Mouse (Mus musculus) MEL (cell line): ENCODE results near the gene Kctd6. TPM values are rescaled to one million over a fixed set of nuclear protein-coding genes. Genes with fewer than 3 reads are reported as not detected.

ENCODE experiments used
- DNase-seq: peaks from one replicate; pipeline ENCODE4 v3.0.0; 2011; ENCODE audit warnings: low read depth, low spot score
- H3K27ac ChIP-seq: 2 replicates; pipeline ENCODE4 v1.5.1; 2012; ENCODE audit warnings: low read depth, mild to moderate bottlenecking, control low read depth, low read length, moderate library complexity; ENCODE audit not compliant: control insufficient read depth
- H3K27me3 ChIP-seq, 2 experiments: fragments of 150-350 bp in 1 of 2; sonication (generic) in 1 of 2; 2 replicates each; pipeline ENCODE4 v1.6.1; 2012; ENCODE audit warnings: low read length in 2 of 2, mild to moderate bottlenecking in 2 of 2, improper control_type of control experiment in 1 of 2, moderate library complexity in 1 of 2; ENCODE audit not compliant: insufficient read depth in 2 of 2, control insufficient read depth in 1 of 2
- H3K36me3 ChIP-seq, 2 experiments: 2 replicates each; pipeline ENCODE4 v1.6.1; 2012 to 2014; ENCODE audit warnings: low read length in 2 of 2, improper control_type of control experiment in 1 of 2, inconsistent platforms in 1 of 2, mild to moderate bottlenecking in 1 of 2; ENCODE audit not compliant: insufficient read depth in 2 of 2, control insufficient read depth in 1 of 2
- H3K4me1 ChIP-seq, 2 experiments: fragments of 150-350 bp in 1 of 2; sonication (generic) in 1 of 2; 2 replicates each; pipeline ENCODE4 v1.6.1; 2012; ENCODE audit warnings: low read length in 2 of 2, improper control_type of control experiment in 1 of 2, mild to moderate bottlenecking in 1 of 2; ENCODE audit not compliant: insufficient read depth in 2 of 2, control insufficient read depth in 1 of 2
- H3K4me3 ChIP-seq, 2 experiments: fragments of 150-350 bp in 1 of 2; sonication (generic) in 1 of 2; 2 replicates each; pipeline ENCODE4 v1.5.1; 2012; ENCODE audit warnings: low read depth in 2 of 2, low read length in 2 of 2, mild to moderate bottlenecking in 2 of 2, moderate library complexity in 2 of 2, control low read depth in 1 of 2, improper control_type of control experiment in 1 of 2; ENCODE audit not compliant: control insufficient read depth in 1 of 2, insufficient read depth in 1 of 2
- H3K79me2 ChIP-seq: 2 replicates; pipeline ENCODE4 v1.6.1; 2012; ENCODE audit warnings: mild to moderate bottlenecking, low read length, moderate library complexity; ENCODE audit not compliant: control insufficient read depth, poor library complexity, insufficient read depth
- H3K9ac ChIP-seq: 2 replicates; pipeline ENCODE4 v1.6.1; 2012; ENCODE audit warnings: low read depth, mild to moderate bottlenecking, control low read depth, low read length, moderate library complexity; ENCODE audit not compliant: control insufficient read depth, poor library complexity, severe bottlenecking
- H3K9me3 ChIP-seq: fragments of 150-350 bp; sonication (generic); replicated peaks from 2 replicates; pipeline ENCODE4 v1.6.1; 2012; ENCODE audit warnings: mild to moderate bottlenecking, low read length, improper control_type of control experiment, moderate library complexity; ENCODE audit not compliant: insufficient read depth
- CHD2 ChIP-seq: IDR thresholded peaks from 2 replicates; pipeline ENCODE4 v1.6.1; 2011; ENCODE audit warnings: low read length, improper control_type of control experiment
- CTCF ChIP-seq, 3 experiments: IDR thresholded peaks in 2 of 3; conservative IDR thresholded peaks in 1 of 3; 2 replicates each; pipeline ENCODE4 v1.5.1; 2011 to 2012; ENCODE audit warnings: low read length in 3 of 3, low read depth in 2 of 3, mild to moderate bottlenecking in 2 of 3, improper control_type of control experiment in 1 of 3, inconsistent platforms in 1 of 3, mixed read lengths in 1 of 3, moderate library complexity in 1 of 3; ENCODE audit not compliant: control insufficient read depth in 1 of 3, insufficient read depth in 1 of 3, poor library complexity in 1 of 3, severe bottlenecking in 1 of 3
- E2F4 ChIP-seq: IDR thresholded peaks from 2 replicates; pipeline ENCODE4 v1.6.1; 2011; ENCODE audit warnings: low read depth, low read length, improper control_type of control experiment, borderline replicate concordance
- ELF1 ChIP-seq: IDR thresholded peaks from 2 replicates; pipeline ENCODE4 v1.6.1; 2014; ENCODE audit warnings: low read depth, mild to moderate bottlenecking, inconsistent platforms, low read length, improper control_type of control experiment, moderate library complexity
- EP300 ChIP-seq, 2 experiments: IDR thresholded peaks; 2 replicates each; pipeline ENCODE4 v1.6.1; 2011; ENCODE audit warnings: improper control_type of control experiment in 2 of 2, low read length in 2 of 2, low read depth in 1 of 2, mild to moderate bottlenecking in 1 of 2
- ETS1 ChIP-seq: IDR thresholded peaks from 2 replicates; pipeline ENCODE4 v1.6.1; 2012; ENCODE audit warnings: low read depth, mild to moderate bottlenecking, inconsistent platforms, low read length, improper control_type of control experiment, moderate library complexity
- GATA1 ChIP-seq: IDR thresholded peaks from 2 replicates; pipeline ENCODE4 v1.6.1; 2011; ENCODE audit warnings: low read depth, low read length, improper control_type of control experiment
- JUND ChIP-seq: IDR thresholded peaks from 2 replicates; pipeline ENCODE4 v1.6.1; 2011; ENCODE audit warnings: low read depth, mild to moderate bottlenecking, improper control_type of control experiment, low read length
- MAFK ChIP-seq: IDR thresholded peaks from 2 replicates; pipeline ENCODE4 v1.6.1; 2011; ENCODE audit warnings: low read depth, mild to moderate bottlenecking, low read length, improper control_type of control experiment, borderline replicate concordance
- MAX ChIP-seq: IDR thresholded peaks from 2 replicates; pipeline ENCODE4 v1.6.1; 2011; ENCODE audit warnings: low read length, improper control_type of control experiment
- MYB ChIP-seq: IDR thresholded peaks from 2 replicates; pipeline ENCODE4 v1.6.1; 2011; ENCODE audit warnings: mild to moderate bottlenecking, low read depth, low read length, improper control_type of control experiment
- MYC ChIP-seq: IDR thresholded peaks from 2 replicates; pipeline ENCODE4 v1.6.1; 2011; ENCODE audit warnings: low read depth, mild to moderate bottlenecking, low read length, improper control_type of control experiment, moderate library complexity
- NELFE ChIP-seq: IDR thresholded peaks from 2 replicates; pipeline ENCODE4 v1.6.1; 2011; ENCODE audit warnings: low read depth, low read length, improper control_type of control experiment
- POLR2A ChIP-seq, 2 experiments: IDR thresholded peaks; 2 replicates each; pipeline ENCODE4 v1.6.1; 2011 to 2012; ENCODE audit warnings: low read length in 2 of 2, mild to moderate bottlenecking in 2 of 2, control low read depth in 1 of 2, improper control_type of control experiment in 1 of 2, low read depth in 1 of 2, moderate library complexity in 1 of 2; ENCODE audit not compliant: control insufficient read depth in 1 of 2, insufficient read depth in 1 of 2, poor library complexity in 1 of 2
- POLR2AphosphoS2 ChIP-seq: IDR thresholded peaks from 2 replicates; pipeline ENCODE4 v1.6.1; 2011; ENCODE audit warnings: low read length, improper control_type of control experiment
- RAD21 ChIP-seq: IDR thresholded peaks from 2 replicates; pipeline ENCODE4 v1.6.1; 2011; ENCODE audit warnings: mild to moderate bottlenecking, low read depth, low read length, improper control_type of control experiment
- RCOR1 ChIP-seq: IDR thresholded peaks from 2 replicates; pipeline ENCODE4 v1.6.1; 2012; ENCODE audit warnings: low read depth, mild to moderate bottlenecking, inconsistent platforms, low read length, improper control_type of control experiment
- SIN3A ChIP-seq: IDR thresholded peaks from 2 replicates; pipeline ENCODE4 v1.6.1; 2012; ENCODE audit warnings: low read length, improper control_type of control experiment, inconsistent platforms
- SMC3 ChIP-seq: IDR thresholded peaks from 2 replicates; pipeline ENCODE4 v1.6.1; 2011; ENCODE audit warnings: low read depth, low read length, improper control_type of control experiment
- TAL1 ChIP-seq: IDR thresholded peaks from 2 replicates; pipeline ENCODE4 v1.6.1; 2012; ENCODE audit warnings: mild to moderate bottlenecking, inconsistent platforms, low read length, moderate library complexity, mixed read lengths
- TBP ChIP-seq: IDR thresholded peaks from 2 replicates; pipeline ENCODE4 v1.8.0; 2011; ENCODE audit warnings: low read depth, low read length, improper control_type of control experiment
- TCF12 ChIP-seq: IDR thresholded peaks from 2 replicates; pipeline ENCODE4 v1.6.1; 2014; ENCODE audit warnings: low read depth, mild to moderate bottlenecking, inconsistent platforms, low read length, improper control_type of control experiment, moderate library complexity
- USF1 ChIP-seq: IDR thresholded peaks from 2 replicates; pipeline ENCODE4 v1.6.1; 2014; ENCODE audit warnings: low read depth, mild to moderate bottlenecking, inconsistent platforms, low read length, improper control_type of control experiment, moderate library complexity
- ZMIZ1 ChIP-seq: IDR thresholded peaks from 2 replicates; pipeline ENCODE4 v1.6.1; 2012; ENCODE audit warnings: low read depth, mild to moderate bottlenecking, inconsistent platforms, low read length, improper control_type of control experiment, moderate library complexity
- ZNF384 ChIP-seq: IDR thresholded peaks from 2 replicates; pipeline ENCODE4 v1.6.1; 2012; ENCODE audit warnings: low read depth, mild to moderate bottlenecking, inconsistent platforms, low read length, improper control_type of control experiment
- polyA plus RNA-seq, 2 experiments: library from polyadenylated mRNA; stranded (reverse) in 1 of 2; unstranded in 1 of 2; fragments of >175 nt in 1 of 2; fragments of >200 nt in 1 of 2; gene quantifications; 2 replicates each; pipeline versions ENCODE4 v1.2.1 to v1.2.4; 2012; ENCODE audit warnings: low replicate concordance in 2 of 2, low read depth in 1 of 2; ENCODE audit not compliant: insufficient read length in 2 of 2, insufficient read depth in 1 of 2, missing spikeins in 1 of 2
- total RNA-seq: library from RNA; depleted of rRNA; stranded (reverse); fragments of 300-350 nt; gene quantifications from 2 replicates; pipeline ENCODE4 v1.2.3, GENCODE M21; 2012

Kctd6 gene
- total and polyA plus RNA-seq, 3 experiments: 3.6 to 5.5 TPM; not detected in 1

DNA sequence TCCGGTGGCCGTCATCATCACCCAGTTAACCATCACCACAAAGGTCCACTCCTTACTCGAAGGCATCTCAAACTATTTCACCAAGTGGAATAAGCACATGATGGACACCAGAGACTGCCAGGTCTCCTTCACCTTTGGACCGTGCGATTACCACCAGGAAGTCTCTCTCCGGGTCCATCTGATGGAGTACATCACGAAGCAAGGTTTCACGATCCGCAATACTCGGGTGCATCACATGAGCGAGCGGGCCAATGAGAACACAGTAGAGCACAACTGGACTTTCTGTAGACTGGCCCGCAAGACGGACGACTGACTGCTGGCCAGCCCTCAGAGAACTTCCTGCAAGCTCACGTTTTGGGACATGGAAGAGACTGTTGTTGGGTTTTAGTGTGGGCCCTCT, 8.6 kb downstream of the Kctd6 start:
- DNase-seq: no peak
- Histone ChIP-seq H3K79me2 (no peaks in the 10 kb centered on the region), H3K27ac (no peak overlapping the region), H3K9me3 (no peaks in the 10 kb centered on the region), H3K9ac (no peak overlapping the region), H3K4me3 (no peak overlapping the region), H3K4me1 (peaks cover 2% of the 10 kb centered on the region in 2 experiments; a peak in 2 of 4 replicates), H3K27me3 (no peaks in the 10 kb centered on the region), H3K36me3 (peaks cover 0 to 14% of the 10 kb centered on the region in 2 experiments; a peak in 2 of 4 replicates)
- no peak for TF ChIP-seq TBP
- no peak for TF ChIP-seq MYB
- TF ChIP-seq ZMIZ1: no peak
- no peak for TF ChIP-seq CTCF (IDR thresholded peaks at IDR 0.05 in 2 of 3, conservative IDR thresholded peaks at IDR 0.05 in 1 of 3; ENCODE audit: control insufficient read depth in 1 of 3, insufficient read depth in 1 of 3, low read depth in 2 of 3, low read length in 3 of 3, poor library complexity in 1 of 3, severe bottlenecking in 1 of 3)
- no peak for TF ChIP-seq ETS1
- no peak for TF ChIP-seq JUND
- TF ChIP-seq TAL1: no peak
- no peak for TF ChIP-seq MAX
- TF ChIP-seq MYC: no peak
- TF ChIP-seq ELF1: no peak
- no peak for TF ChIP-seq POLR2AphosphoS2
- no peak for TF ChIP-seq SMC3
- no peak for TF ChIP-seq ZNF384
- no peak for TF ChIP-seq POLR2A (IDR thresholded peaks at IDR 0.05; ENCODE audit: control insufficient read depth in 1 of 2, insufficient read depth in 1 of 2, low read depth in 1 of 2, low read length in 2 of 2, poor library complexity in 1 of 2)
- TF ChIP-seq USF1: no peak
- no peak for TF ChIP-seq RAD21
- TF ChIP-seq SIN3A: no peak
- no peak for TF ChIP-seq E2F4
- no peak for TF ChIP-seq CHD2

DNA sequence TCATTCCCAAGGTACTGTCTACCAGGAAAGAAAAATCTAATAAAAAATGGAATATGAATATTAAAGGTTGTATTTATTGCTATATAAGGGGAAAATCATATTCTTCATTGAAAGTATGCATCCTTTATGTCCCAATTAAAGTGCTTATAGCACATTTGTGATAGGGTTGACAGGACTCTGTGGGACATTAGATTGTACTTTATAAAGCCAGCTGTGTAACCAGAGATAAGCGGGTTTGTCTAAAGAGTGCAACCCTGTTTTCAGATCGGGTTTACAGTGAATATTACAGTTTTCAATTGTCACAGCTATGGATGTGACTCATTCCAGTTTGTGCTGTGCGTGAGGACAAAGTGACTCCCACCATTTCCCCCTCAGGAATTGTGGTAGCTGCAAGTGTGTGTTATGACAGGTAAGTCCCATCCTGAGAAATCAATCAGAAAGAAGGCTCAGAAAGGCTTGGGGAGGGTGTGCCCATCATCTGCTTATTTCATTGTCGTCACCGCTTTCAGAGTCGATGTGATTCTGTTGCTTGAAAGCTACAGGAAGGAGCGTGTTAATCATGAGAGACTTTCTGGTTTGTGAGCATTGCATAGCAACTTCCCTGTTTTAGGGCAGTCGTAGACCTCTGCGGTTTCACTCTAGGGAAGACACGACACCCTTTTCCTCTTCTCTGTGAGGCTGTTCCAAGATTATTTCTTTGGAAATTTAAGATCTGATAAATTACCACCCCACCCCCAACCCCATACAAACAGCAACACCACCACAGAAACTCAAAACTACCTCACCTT, 9.8 kb downstream of the Kctd6 start:
- peak; percentile 81 for DNase-seq
- peaks cover 2% of the 10 kb centered on the region in 2 experiments; a peak in 2 of 4 replicates for H3K4me1 ChIP-seq
- H3K4me3 ChIP-seq: no peak overlapping the region
- no peaks in the 10 kb centered on the region for H3K9me3 ChIP-seq
- no peaks in the 10 kb centered on the region for H3K27me3 ChIP-seq
- H3K27ac ChIP-seq: peak overlapping the region; percentile 31
- H3K79me2 ChIP-seq: no peaks in the 10 kb centered on the region
- H3K36me3 ChIP-seq: peaks cover 0 to 14% of the 10 kb centered on the region in 2 experiments; a peak in 2 of 4 replicates
- TF ChIP-seq CTCF (IDR thresholded peaks at IDR 0.05 in 2 of 3, conservative IDR thresholded peaks at IDR 0.05 in 1 of 3; ENCODE audit: control insufficient read depth in 1 of 3, insufficient read depth in 1 of 3, low read depth in 2 of 3, low read length in 3 of 3, poor library complexity in 1 of 3, severe bottlenecking in 1 of 3): no peak
- TF ChIP-seq ZNF384: no peak
- TF ChIP-seq RCOR1: peak; percentile 54; the same call in 1 of the 2 replicates
- TF ChIP-seq MAFK: 0 out of 2 replicates have a peak, but pooled peaks have one; percentile 8
- TF ChIP-seq ELF1: peak; percentile 34; the same call in 1 of the 2 replicates
- 0 out of 2 replicates have a peak, but pooled peaks have one; percentile 25 for TF ChIP-seq MYC
- peak; percentile 59 to 72 for TF ChIP-seq EP300 (IDR thresholded peaks at IDR 0.05; ENCODE audit: low read depth in 1 of 2, low read length in 2 of 2)
- TF ChIP-seq TAL1: peak; percentile 78
- peak; percentile 56; the same call in 1 of the 2 replicates for TF ChIP-seq ETS1
- peak; percentile 83 for TF ChIP-seq TCF12
- TF ChIP-seq GATA1: peak; percentile 76
- no peak for TF ChIP-seq NELFE
- peak; percentile 61 for TF ChIP-seq SIN3A
- no peak for TF ChIP-seq TBP
- H3K9ac ChIP-seq: no peak overlapping the region
